Mouse (Mus musculus) cortical plate, adult 2 months (tissue): ENCODE data around the gene Actr5.

ENCODE experiments used
- CTCF ChIP-seq: fragments of 200-500 bp; IDR thresholded peaks from 2 replicates; pipeline ENCODE4 v1.5.1; 2011; ENCODE audit warnings: mild to moderate bottlenecking, control low read depth, low read length; ENCODE audit not compliant: insufficient read depth; ENCODE audit errors: extremely low read depth
- POLR2A ChIP-seq: fragments of 200-500 bp; IDR thresholded peaks from 2 replicates; pipeline ENCODE4 v1.6.1; 2011; ENCODE audit warnings: mild to moderate bottlenecking, low read length, control low read depth; ENCODE audit not compliant: insufficient read depth; ENCODE audit errors: extremely low read depth

DNA sequence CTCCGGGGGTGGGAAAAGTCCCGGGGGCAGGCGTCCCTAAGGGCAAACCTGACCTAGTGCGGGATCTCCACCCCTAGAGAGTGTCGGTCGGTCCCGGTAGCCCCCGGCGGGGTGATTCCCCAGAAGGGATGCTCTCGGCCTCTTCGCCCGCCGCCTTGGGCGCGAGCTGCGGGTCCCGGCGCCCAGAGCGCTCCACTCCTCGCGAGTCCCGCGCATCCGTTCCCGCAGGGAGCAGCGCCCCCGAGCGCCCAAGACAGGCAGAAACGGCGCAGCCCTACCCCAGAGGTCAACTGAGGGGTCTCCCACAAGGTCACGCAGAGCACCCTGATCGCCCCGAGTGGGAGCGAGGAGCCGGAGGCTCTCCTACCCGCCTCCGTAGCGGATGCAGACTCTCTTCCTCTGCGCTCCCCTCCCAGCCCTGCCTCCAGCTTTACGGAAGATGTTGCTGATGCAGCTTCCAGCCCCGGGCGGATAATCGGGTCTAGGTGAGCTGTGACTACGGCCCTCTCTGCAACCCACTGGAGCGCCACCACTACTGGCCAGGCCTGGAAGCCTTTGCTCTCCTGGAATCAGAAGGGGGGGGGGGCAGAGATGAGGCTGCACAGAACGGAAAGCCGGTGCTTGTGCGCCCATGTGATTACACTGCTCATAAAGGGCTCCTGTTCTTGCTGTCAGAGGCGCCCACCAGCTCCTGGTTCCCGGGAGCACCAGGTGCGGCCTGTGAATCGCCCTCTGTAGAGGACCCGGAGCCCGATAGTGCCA lies 43.2 kb downstream of the Actr5 start:
- no peak; the same call in 1 of the 2 replicates for TF ChIP-seq POLR2A
- TF ChIP-seq CTCF, result 0 out of 2 replicates have a peak, but pooled peaks have one; percentile 2
